Mouse (Mus musculus): Measurements from ENCODE around the gene Slc39a11.

The Slc39a11 gene

DNA sequence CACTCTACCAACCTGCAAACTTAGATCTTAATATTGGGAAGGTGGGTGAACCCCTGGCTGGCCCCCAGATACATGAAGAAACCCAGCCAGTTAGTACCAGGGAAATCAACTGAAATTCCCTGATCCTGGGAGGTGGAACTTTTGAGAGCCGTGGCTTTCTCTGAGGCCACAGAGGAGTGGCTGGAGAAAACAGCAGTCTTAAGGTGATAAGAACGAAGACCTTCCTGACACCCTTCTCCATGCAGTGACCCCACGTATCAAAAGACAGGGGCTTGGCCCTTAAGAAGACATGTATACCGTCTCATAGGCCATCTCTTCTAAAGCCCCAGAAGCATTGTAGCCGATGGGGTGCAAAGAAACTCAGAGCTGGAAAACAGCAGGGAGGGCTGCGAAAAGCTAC is 146.9 kb downstream of the Slc39a11 start:
- no peak for DNase-seq

DNA sequence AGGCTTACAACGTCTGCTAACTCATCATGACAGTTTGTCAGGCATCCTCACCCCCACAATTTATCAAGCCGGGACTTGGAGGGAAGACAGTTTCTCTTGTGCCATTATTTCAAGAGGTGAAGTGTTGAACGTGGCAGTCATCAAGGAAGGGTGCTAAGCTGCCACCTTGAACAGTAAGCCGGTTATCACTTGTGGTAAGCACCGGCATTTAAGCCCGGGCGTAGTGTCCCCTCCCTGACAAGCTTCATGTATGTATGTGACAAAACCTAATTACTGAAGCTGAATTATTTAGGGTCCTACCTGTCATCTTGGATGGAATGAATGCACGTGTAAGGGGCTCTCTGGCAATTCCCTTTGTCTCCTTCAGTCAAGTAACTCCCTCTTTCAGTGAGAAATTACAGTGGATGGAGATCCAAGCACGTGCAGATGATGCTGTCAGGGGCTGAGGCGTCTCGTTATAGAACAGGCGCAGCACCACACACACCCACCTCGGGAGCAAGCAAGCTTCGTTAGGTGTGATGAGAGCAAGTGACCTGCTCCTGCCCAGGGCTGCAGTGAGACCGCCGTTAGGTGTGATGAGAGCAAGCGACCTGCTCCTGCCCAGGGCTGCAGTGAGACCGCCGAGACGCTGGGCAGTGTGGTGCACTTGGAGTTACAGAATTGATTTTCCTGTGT is 149.1 kb downstream of the Slc39a11 start:
- DNase-seq: no peak

DNA sequence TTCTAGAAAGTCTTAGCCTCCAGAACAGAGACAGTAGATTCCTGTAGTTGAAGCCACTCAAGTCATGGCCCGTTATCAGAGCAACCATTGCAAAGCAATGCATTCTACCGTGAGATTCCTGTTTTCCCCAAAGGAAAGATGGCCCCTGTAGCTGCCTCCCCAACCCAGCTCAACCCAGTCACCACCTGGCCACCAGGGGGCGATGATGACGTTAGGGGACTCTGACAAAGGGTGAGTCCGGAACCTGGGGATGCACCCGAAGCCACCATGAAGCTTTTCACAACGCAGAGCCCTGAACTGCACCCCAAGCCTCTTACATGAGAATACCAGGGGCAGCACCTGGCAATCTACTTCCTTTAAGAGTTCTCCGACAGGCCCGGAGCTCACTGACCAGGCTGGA is 151.0 kb downstream of the Slc39a11 start:
- DNase-seq: peak; percentile 57

DNA sequence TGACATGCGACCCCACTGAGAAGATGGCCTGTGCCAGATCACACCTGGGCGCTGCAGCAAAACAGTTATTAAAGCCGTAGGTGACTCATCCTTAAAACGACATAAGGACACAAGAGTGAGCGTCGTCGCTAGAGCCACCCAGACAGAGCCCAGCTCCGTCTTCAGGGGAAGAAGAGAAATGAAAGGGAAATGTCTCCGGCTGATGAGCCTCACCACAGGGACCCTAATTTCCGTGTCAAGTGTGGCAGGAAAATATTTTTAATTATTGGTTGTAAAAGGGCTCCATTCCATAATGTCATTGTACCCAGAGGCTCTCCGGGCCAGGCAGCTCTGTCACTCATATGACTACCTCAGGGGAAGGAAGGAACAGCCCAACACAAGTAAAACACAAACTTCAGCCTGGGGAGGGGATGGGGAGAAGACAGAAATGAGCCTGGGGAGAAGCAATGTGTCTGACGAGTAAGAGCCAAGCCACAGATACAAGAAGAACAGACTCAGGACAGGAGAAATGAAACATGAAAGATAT is 155.8 kb downstream of the Slc39a11 start:
- no peak for DNase-seq

DNA sequence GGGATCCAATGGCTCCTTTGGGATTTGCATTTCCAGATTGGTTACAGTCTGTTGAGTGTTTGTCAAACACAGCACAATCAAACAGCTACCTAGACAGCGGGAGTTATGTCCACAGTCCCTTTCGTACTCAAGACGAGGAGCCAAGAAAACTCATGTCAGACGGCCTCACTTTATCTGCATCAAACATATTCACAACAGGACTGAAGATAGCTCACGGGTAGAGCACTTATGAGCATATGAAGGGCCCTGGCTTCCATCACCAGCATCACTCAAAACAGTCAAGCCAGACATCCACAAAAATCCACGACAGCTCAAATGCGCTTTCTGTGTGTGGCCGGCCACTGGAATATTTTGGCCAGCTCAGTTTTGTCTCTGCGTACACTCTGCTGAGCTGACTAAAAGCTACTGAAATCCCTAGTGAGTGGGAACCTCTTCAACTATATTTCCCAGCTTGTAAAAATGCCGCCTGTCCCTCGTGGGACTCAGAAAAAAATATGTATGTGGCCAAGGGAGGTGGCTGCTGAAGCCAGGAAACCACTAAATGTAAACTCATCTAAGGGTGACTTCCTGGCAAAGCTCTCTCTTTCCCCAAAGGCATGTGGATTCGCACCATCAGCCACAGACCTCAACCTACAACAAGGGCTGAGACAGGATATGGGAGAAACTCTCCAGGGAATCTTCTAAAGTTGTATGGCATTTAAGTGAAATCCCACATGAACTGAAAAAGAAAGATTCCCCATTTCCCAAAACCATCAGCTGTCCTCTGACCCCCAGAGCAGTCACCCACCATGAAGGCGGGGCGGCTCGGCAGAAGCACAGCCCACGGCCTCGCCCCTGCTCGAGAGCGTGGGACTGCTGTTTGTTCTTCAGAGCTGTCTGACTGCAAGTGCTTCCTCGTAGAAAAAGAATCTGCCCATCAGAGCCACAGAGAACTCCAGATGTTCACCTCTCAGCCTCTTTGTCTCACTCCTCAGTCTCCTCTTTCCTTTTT is 159.1 kb downstream of the Slc39a11 start:
- DNase-seq: no peak

DNA sequence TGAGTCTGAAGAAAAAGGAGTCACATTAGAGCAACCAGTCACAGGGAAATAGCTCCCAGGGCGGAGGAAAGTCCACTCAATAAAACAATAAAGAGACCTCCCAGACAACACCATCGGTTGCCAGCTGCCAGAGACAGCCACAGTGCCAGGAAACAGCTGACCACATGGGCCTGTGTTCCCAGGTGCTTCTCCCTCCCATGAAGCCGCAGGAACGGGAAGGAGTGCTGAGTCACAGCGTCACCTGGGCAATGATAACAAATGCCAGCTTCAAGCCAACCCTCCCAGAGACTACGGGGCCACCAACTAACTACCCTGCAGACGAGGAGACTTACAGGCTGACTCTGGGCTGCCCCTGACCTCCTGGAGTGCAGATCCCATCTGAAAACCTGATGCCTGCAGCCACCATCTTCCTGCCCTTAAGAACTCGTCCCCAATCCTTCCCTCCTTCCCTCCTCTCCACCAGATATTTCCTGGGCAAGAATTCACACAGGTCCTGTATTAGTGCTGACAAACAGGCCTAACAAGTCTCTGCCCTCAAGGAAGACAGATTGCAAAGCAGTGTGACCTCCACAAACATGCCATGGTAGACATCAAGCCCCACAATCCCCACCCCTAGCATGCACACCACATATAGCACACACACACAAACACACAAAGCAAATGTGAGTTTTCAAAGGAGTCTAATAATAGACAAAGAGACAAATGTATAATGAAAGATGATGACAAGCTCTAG is 162.1 kb downstream of the Slc39a11 start:
- peak; percentile 31 for DNase-seq

DNA sequence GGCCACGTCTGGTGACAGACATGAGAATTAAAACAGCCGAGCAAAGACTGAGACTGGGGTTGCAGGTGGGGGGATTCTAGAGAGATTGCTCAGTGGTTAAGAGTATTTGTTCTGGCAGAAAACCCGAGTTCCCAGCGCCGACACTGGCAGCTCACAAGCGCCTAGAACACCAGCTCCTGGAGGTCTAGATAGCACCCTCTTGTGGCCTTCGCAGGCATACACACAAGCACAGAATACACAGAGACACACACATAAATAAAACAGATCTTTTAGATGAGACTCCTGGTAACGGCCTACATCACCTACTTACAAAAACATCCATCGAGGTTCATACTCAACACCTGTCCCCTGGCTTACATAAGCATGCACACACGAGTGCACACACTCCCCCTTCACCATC is 165.8 kb downstream of the Slc39a11 start:
- DNase-seq: no peak

DNA sequence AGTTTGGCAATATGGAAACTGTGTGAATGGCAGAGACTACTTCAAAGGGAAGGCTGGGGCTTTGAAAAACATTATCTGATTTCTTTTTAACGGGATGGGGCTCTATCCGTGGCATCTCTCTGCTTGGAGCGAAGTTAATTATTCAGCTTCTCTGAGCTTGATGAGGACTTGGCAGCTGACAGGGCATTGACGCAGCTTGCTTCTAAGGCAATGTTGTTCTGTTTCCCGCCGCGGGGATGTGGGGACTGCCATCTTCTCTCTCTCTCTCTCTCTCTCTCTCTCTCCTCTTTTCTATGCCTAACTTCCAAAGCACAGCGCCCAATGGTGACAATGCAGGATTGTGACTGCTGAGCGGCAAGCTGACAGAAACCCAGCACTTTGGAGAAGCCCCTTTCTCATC is 172.3 kb downstream of the Slc39a11 start:
- DNase-seq: no peak

DNA sequence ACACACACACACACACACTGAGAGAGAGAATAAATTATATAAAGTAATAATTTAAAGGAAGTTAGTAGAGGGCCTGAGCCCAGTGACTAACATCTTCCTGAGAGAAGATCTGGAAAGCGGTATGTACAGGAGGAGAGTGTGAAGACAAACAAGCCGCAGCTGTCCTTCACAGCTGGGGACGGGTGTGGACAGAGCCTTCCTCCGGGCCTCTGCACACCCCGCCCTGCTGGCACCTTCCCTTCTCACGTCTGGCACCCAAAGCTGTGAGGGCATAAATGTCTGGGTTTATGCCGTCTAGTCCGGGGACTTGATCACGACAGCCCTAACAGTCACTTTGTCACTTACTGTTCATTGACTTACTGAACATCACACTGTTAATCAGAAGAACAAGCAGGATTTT is 173.2 kb downstream of the Slc39a11 start:
- DNase-seq: no peak

DNA sequence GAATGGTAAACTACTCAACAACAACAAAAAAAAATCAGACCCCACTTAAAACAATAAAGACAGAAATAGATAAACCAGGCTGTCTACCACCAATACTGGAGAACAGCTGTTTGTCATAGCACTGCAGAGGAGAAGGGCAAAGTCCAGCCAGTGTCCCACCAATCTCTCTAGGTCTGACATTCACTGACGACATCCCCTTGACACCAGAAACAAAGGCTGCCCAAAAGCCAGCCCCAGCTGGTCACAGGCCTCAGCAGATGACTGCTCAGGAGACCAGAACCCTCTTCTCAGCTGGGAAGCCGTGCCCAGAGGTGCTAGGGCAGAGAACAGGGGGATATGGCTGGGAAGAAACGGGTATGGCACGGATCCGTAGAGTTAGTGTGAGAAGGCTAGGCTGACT is 174.4 kb downstream of the Slc39a11 start:
- peak; percentile 54 for DNase-seq

DNA sequence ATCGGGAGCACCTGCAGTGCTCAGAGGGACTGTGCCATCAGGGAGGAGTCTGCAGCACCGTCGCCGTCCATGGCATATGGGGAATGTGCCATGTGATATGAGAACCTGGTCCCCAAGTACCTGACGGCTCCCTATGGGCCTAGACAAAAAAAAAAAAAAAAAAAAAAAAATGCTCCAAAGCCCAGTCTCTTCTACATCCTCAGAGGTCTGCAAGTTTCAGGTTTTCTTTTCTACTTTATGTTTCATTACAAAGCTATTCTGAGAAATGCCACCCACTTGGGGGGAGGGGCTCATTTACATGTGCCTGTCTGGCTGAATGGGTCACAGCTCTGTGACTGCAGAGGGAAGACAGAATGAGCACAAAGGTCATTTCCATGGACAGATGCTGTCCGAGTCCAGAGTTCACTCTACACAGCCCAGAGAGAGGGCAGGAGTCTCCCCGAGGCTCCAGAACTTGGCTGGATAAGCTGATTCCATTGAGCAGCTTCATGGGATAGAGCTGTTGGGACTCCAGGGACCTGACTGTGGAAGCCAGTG is 175.8 kb downstream of the Slc39a11 start:
- peak; percentile 69 for DNase-seq

DNA sequence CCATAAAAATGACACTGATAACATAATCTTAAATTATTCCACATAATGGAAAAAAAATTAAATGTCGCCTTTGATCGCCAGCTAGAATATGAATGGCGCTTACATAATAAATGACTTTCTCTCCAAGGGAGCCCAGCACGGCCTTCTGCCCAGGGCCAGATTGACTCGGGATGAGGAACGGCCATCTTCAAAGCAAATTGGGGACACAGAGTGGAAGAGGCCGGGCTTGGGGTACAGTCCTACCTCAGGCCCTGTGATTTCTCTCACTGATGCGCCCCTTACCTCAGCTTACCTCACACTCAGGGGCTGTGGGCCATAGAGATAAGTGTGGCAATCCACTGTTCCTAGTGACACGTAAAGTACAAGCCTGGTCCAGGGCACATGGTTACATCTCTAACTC is 177.9 kb downstream of the Slc39a11 start:
- DNase-seq: no peak

DNA sequence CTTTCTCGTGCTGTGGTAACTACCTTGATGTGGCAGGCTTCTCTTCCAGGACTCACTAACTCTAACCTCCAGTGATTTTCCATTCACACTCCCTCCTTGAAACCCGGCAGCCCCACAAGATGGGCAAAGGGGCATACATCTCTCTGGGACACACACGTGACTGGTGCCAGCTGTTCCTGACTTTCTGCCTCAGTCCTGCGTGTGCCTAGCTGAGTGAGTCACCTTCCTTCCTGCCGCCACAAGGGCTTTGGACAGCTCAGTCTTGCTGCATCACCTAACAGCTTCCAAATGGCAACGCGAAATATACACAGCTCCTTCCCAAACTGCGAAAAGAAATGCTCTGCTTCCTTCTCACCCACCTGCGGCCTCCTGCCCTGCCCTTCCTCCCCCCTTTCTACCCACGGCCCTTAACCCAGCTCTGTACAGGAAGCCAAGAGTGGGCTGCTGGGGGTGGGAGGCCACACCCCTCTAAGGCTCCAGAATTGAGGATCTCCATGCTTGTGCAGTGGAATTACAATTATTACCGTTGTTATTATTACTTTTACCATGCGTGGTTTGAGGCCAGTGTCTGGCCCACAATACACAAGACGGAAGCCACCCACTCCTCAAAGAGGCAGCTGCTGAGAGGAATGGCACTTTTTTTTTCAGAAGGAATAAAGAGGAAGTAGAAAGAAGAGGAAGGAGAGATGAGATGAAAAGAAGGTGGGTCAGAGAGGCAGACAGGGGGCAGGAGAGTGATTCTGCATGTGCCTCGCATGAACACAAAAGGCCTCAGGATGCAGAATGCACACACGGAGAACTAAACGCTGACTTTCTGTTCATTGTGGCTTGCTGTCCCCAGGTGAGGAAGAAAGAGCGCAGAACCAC is 179.7 kb downstream of the Slc39a11 start:
- no peak for DNase-seq

DNA sequence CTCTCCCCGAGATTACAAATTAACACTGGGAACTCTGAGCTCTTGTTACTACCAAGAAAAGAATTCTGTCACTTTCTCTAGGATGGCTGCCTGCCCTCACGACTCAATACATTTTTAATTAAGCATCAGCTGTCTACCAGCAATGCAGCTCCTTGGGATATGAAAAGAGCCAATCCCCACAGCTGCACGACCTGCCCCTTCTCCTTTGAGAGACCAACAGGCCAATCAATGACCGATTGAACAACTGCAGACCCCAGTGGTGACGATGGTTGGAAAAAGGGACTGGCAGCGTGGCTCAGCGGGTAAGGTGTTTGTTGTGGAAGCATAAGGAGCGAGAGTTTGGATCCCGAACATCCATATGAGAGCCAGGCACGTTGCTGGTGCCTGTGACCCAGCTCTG is 181.9 kb downstream of the Slc39a11 start:
- no peak for DNase-seq

DNA sequence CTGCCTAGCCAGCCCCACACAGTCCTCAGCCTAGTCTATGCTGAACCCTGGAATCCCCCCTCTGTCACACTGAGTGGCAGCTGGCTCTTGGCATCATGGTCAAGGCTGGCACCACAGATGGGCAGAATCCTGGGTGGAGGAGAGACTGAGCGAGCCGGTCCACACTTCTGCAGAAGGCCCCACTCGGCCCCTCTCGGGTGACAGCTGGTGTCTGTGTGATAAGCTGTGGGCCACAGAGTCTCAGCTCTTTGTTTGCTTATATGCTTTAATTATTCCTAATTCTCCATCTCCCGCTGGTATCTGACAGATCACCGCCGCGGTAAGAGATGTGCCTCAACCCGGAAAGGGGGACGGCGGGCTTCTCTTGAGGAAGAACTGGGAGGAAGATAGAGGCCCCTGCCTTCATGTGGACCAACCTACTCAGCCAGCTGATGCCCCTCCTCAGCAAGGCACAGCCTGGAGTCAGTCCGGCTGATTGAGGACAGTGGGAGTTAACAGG is 182.5 kb downstream of the Slc39a11 start:
- no peak for DNase-seq

DNA sequence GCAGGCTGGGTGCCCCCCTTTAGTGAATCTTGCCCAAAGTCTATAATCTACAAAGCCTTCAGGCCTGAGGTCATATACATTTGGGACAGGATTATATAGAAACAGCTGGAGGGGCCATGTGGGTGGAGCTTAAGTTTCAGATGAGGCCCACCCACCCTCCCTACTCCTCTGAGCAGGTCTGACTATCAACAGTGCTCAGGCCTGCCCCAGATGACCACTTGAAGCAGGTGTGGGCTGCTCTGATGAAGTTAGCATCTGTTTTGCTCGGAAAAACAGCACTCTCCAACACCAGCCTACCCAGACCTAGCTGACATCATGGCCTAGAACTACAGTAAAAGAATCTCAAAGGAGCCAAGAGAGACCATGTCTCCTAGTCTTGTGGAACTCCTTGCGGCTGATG is 189.8 kb downstream of the Slc39a11 start:
- DNase-seq: no peak

DNA sequence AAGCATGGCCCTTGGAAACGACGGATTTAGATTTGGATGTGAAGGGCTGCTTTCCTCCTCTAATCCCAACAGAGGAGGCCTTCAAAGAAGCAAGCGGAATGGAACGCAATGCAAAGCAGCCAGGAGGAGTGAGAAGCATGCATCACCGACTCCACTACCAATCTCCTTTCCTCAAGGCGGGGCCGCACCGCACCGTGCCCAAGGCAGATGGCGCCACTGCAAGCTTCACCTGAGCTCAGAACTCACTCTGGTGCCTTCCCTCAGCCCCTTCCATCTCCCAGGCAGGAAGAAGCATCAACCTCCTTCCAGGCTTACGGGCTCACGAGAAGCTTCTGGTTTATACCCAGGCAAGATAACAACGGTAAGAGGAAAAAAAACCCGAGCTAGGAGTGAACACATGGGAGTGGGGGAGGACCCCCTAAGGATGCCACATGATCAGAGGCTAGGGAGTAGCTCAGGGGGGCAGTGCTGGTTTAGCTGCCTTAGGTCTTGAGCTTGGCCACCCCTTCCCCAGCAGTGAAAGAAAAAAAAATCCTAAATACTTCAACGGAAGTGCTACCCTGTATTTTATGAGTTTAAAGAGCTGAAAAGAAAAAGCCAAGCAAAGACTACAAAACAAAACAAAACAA is 191.2 kb downstream of the Slc39a11 start:
- peak; percentile 48 for DNase-seq

DNA sequence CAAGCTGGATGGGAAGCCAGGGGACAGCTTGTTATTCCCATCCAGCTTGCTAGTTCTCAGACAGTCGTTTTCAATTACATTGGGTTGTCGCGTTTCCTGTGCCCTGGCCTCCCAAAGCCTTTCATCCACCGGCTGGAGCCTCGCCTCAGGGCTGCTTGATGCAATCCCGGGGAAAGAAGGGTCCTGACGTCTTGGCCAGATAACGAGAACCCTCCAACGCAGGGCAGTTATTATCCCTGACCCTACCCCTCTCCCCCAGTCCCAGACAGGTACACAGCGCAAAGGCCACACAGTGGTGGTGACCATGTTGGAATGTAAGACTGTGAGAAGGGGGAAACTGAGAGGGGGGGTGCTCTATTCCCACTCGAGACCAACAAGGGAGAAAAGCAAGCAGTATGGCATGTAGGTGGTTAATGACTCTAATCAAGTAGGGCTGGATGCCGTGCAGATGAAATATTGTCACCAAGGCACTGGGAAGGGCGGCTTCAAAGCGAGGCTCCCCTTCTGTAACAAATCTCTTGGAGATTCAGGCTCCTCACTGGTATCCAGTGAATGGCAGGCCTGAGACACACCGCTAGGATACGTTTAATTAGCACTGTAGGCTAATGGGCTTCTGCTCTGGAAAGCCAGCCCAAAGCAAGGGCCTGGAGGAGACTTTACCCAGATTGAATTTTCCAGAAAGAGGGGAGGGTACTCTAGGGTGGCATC is 196.9 kb downstream of the Slc39a11 start:
- DNase-seq: peak; percentile 55

DNA sequence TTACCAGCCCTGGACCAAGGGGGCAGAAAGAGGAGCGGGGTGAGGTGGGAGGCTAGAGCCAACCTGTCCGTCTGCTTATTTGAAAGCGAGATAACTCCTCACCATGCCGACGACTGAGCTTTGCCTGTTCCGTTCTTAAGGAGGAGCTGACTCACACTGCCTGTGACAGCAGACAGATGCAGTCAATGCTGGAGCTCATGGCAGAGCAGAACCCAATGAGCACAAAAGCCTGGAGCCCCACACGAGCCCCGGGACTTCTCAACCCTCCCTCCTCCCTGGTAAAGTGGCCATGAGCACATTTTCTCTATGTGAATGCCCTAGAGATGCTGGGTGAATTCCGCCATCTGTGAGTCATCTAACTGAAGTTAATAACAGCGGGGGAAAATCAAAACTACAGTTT is 198.6 kb downstream of the Slc39a11 start:
- DNase-seq: no peak

DNA sequence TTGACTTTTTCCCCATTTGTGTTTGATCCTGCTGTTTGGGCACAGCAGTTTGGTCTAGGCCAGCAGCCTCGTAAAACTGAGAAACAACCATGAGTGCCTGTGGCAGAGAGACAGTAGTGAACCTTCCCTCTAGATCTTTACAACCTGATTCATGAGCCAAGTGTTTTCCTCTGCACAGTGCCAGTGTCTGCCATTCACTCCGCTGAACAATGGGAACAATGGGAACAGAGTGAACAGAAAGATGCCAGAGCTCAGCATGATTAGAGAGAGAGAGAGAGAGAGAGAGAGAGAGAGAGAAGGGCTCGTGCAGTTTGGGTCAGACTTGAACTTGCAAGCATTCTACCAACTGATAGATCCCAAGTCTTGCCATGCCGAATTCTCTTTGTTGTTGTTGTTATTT is 199.2 kb downstream of the Slc39a11 start:
- no peak for DNase-seq

DNA sequence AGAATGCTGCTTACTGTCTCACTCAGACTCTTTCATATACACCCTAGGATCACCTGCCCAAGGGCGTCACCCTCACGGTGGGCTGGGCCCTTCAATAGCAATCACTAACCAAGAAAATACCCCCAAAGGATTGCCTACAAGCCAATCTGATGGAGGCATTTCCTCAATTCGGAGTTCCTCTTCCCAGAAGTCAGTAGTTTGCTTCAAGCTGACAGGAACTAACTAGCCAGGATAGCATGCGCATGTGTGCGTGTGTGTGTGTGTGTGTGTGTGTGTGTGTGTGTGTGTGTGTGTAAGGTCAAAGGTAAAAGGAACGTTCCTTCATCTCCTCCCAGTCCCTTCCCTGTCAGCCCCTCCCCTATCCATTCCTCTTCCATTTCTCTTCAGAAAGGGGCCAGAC is 199.9 kb downstream of the Slc39a11 start:
- no peak for DNase-seq
